Mouse (Mus musculus) erythroid progenitor cell, adult 5-6 weeks (primary cell): Measurements from ENCODE around the gene Nek7. TPM values are rescaled to one million over a fixed set of nuclear protein-coding genes. Genes with fewer than 3 reads are reported as not detected.

ENCODE experiments used
- ATAC-seq: replicated peaks from 2 replicates; pipeline ENCODE4 v1.8.0; 2016; ENCODE audit warnings: moderate number of reproducible peaks, mild to moderate bottlenecking, moderate TSS enrichment, inconsistent platforms; ENCODE audit not compliant: poor library complexity, low FRiP score, severe bottlenecking
- total RNA-seq, 2 experiments: library from RNA; stranded (forward) in 1 of 2; stranded (reverse) in 1 of 2; fragments of 150-400 nt in 1 of 2; fragments of 186-747, 209-891 nt in 1 of 2; gene quantifications; 2 replicates each; pipeline versions ENCODE4 v1.2.3 to v1.2.4; 2015 to 2017; ENCODE audit warnings: low replicate concordance in 2 of 2

Gene Nek7
- total RNA-seq, 2 experiments from 2014 or later: 15.2 to 23.5 TPM

GRCm38 (mm10) chr1:138518235-138518634, 101.7 kb downstream of the Nek7 start:
- ATAC-seq: no peak

GRCm38 (mm10) chr1:138517360-138518099, 102.4 kb downstream of the Nek7 start:
- ATAC-seq: no peak

- no peak for ATAC-seq
Measured at GRCm38 (mm10) chr1:138516946-138517345, 103.0 kb downstream of the Nek7 start.

GRCm38 (mm10) chr1:138515362-138515761, 104.6 kb downstream of the Nek7 start:
- no peak for ATAC-seq

- no peak for ATAC-seq
Measured at GRCm38 (mm10) chr1:138513982-138514381, 106.0 kb downstream of the Nek7 start.

- ATAC-seq: no peak
Measured at GRCm38 (mm10) chr1:138510566-138510965, 109.4 kb downstream of the Nek7 start.

GRCm38 (mm10) chr1:138507446-138508043, 112.4 kb downstream of the Nek7 start:
- ATAC-seq: no peak

- no peak for ATAC-seq
Measured at GRCm38 (mm10) chr1:138507014-138507413, 112.9 kb downstream of the Nek7 start.

GRCm38 (mm10) chr1:138504228-138504627, 115.7 kb downstream of the Nek7 start:
- no peak for ATAC-seq

- no peak for ATAC-seq
Measured at GRCm38 (mm10) chr1:138500691-138501090, 119.2 kb downstream of the Nek7 start.

GRCm38 (mm10) chr1:138500155-138500554, 119.8 kb downstream of the Nek7 start:
- ATAC-seq: no peak

- ATAC-seq: no peak
Measured at GRCm38 (mm10) chr1:138499461-138499860, 120.5 kb downstream of the Nek7 start.

- ATAC-seq: no peak
Measured at GRCm38 (mm10) chr1:138491382-138492097, 128.4 kb downstream of the Nek7 start.

- no peak for ATAC-seq
Measured at GRCm38 (mm10) chr1:138487569-138487968, 132.4 kb downstream of the Nek7 start.

- ATAC-seq: no peak
Measured at GRCm38 (mm10) chr1:138480694-138481093, 139.2 kb downstream of the Nek7 start.

- no peak for ATAC-seq
Measured at GRCm38 (mm10) chr1:138465352-138465751, 154.6 kb downstream of the Nek7 start.

GRCm38 (mm10) chr1:138461425-138461824, 158.5 kb downstream of the Nek7 start:
- no peak for ATAC-seq

- ATAC-seq: no peak
Measured at GRCm38 (mm10) chr1:138449476-138449851, 170.5 kb downstream of the Nek7 start.

- ATAC-seq: no peak
Measured at GRCm38 (mm10) chr1:138448635-138449475, 171.1 kb downstream of the Nek7 start.

- ATAC-seq: no peak
Measured at GRCm38 (mm10) chr1:138446846-138447245, 173.1 kb downstream of the Nek7 start.
